Mouse (Mus musculus) midbrain, embryonic 13.5 days (tissue): Measurements from ENCODE around the gene Dcbld1. TPM values are rescaled to one million over a fixed set of nuclear protein-coding genes. Genes with fewer than 3 reads are reported as not detected.
A peak's percentile ranks its signal among the peaks of the same experiment; 100 is the strongest.
"Not testable (repeated sequence)": the region's sequence is repeated elsewhere in the genome, so short reads cannot be mapped to it uniquely, and the experiment has no call there.

Source experiments
- ATAC-seq: fragments of 200-750 bp; cut with Nextera tagmentation; 2 replicates; pipeline ENCODE4 v1.8.0; 2017; ENCODE audit warnings: mild to moderate bottlenecking, moderate TSS enrichment, moderate library complexity
- H3K27ac ChIP-seq: fragments of 300-500 bp; sonication (generic); 2 replicates; pipeline ENCODE4 v1.5.1; 2015; ENCODE audit warnings: inconsistent platforms, mild to moderate bottlenecking, moderate library complexity
- H3K27me3 ChIP-seq: fragments of 300-500 bp; sonication (generic); 2 replicates; pipeline ENCODE4 v1.6.1; 2015; ENCODE audit warnings: mild to moderate bottlenecking, inconsistent platforms
- H3K36me3 ChIP-seq: fragments of 300-500 bp; sonication (generic); 2 replicates; pipeline ENCODE4 v1.6.1; 2015; ENCODE audit warnings: mild to moderate bottlenecking, inconsistent platforms
- H3K4me1 ChIP-seq: fragments of 300-500 bp; sonication (generic); replicated peaks from 2 replicates; pipeline ENCODE4 v1.6.1; 2015; ENCODE audit warnings: inconsistent platforms
- H3K4me2 ChIP-seq: fragments of 300-500 bp; sonication (generic); replicated peaks from 2 replicates; pipeline ENCODE4 v1.6.1; 2015; ENCODE audit warnings: moderate library complexity, mild to moderate bottlenecking, inconsistent platforms
- H3K4me3 ChIP-seq: fragments of 300-500 bp; sonication (generic); replicated peaks from 2 replicates; pipeline ENCODE4 v1.5.1; 2015; ENCODE audit warnings: mild to moderate bottlenecking, inconsistent platforms
- H3K9ac ChIP-seq: fragments of 300-500 bp; sonication (generic); replicated peaks from 2 replicates; pipeline ENCODE4 v1.6.1; 2015; ENCODE audit warnings: mild to moderate bottlenecking, inconsistent platforms
- H3K9me3 ChIP-seq: fragments of 300-500 bp; sonication (generic); 2 replicates; pipeline ENCODE4 v1.6.1; 2016; ENCODE audit warnings: mild to moderate bottlenecking, inconsistent platforms
- WGBS: fragments of 180-500 bp; shearing (Covaris S2); methylation state at CpG from one replicate; pipeline ENCODE4 v1.1.7; 2015; 5-methylcytosine and 5-hydroxymethylcytosine counted together
- polyA plus RNA-seq: library from polyadenylated mRNA; unstranded; fragments of >200 nt; fragmentation: Nextera tagmentation; extraction: Ambion mirVana; gene quantifications from 2 replicates; pipeline ENCODE4 v1.2.1, GENCODE M21; 2015

The Dcbld1 gene
- polyA plus RNA-seq, 1 experiment from 2014 or later, result 15.8 TPM

- Histone ChIP-seq H3K9ac (no peak overlapping the region), H3K4me1 (peaks cover 21% of the 10 kb centered on the region), H3K36me3 (no peaks in the 10 kb centered on the region), H3K27me3 (no peaks in the 10 kb centered on the region), H3K4me3 (no peak overlapping the region), H3K4me2 (no peak overlapping the region), H3K27ac (no peak overlapping the region), H3K9me3 (no peaks in the 10 kb centered on the region)
- no peak for ATAC-seq
- WGBS, result 91% methylated on average over 5 of the region's 5 CpGs
Measured at GRCm38 (mm10) chr10:52271385-52271784, 38.0 kb downstream of the Dcbld1 start.

GRCm38 (mm10) chr10:52273012-52273411, 39.6 kb downstream of the Dcbld1 start:
- ATAC-seq, result no peak
- H3K4me2 ChIP-seq, result no peak overlapping the region
- H3K9ac ChIP-seq, result no peak overlapping the region
- no peaks in the 10 kb centered on the region for H3K36me3 ChIP-seq
- H3K27me3 ChIP-seq, result no peaks in the 10 kb centered on the region
- H3K9me3 ChIP-seq, result no peaks in the 10 kb centered on the region
- no peak overlapping the region for H3K4me3 ChIP-seq
- H3K4me1 ChIP-seq, result peaks cover 21% of the 10 kb centered on the region
- no peak overlapping the region for H3K27ac ChIP-seq
- WGBS, result 58% methylated on average over 2 of the region's 2 CpGs

- H3K27me3 ChIP-seq, result no peaks in the 10 kb centered on the region
- H3K4me1 ChIP-seq, result peaks cover 21% of the 10 kb centered on the region
- peak; percentile 72 for ATAC-seq
- H3K9ac ChIP-seq, result no peak overlapping the region
- no peaks in the 10 kb centered on the region for H3K36me3 ChIP-seq
- WGBS, result 9% methylated on average over 8 of the region's 8 CpGs
- peak overlapping the region; percentile 58 for H3K27ac ChIP-seq
- H3K4me2 ChIP-seq, result 0 out of 2 replicates have a peak overlapping the region, but pooled peaks have one; percentile 11
- no peaks in the 10 kb centered on the region for H3K9me3 ChIP-seq
- H3K4me3 ChIP-seq, result no peak overlapping the region
Measured at GRCm38 (mm10) chr10:52274001-52274909, 40.8 kb downstream of the Dcbld1 start.

GRCm38 (mm10) chr10:52274910-52275604, 41.6 kb downstream of the Dcbld1 start:
- Histone ChIP-seq H3K4me2 (no peak overlapping the region), H3K36me3 (no peaks in the 10 kb centered on the region), H3K9ac (no peak overlapping the region), H3K27me3 (no peaks in the 10 kb centered on the region), H3K27ac (peak overlapping the region; percentile 58), H3K4me1 (peaks cover 21% of the 10 kb centered on the region), H3K4me3 (no peak overlapping the region), H3K9me3 (no peaks in the 10 kb centered on the region)
- WGBS, result 41% methylated on average over 15 of the region's 15 CpGs
- peak; percentile 5; the same call in 1 of the 2 replicates for ATAC-seq

GRCm38 (mm10) chr10:52276579-52276978, 43.2 kb downstream of the Dcbld1 start:
- WGBS, result 87% methylated on average over 3 of the region's 3 CpGs
- peaks cover 21% of the 10 kb centered on the region for H3K4me1 ChIP-seq
- no peaks in the 10 kb centered on the region for H3K9me3 ChIP-seq
- H3K4me3 ChIP-seq, result no peak overlapping the region
- ATAC-seq, result no peak
- no peaks in the 10 kb centered on the region for H3K27me3 ChIP-seq
- no peak overlapping the region for H3K4me2 ChIP-seq
- H3K36me3 ChIP-seq, result no peaks in the 10 kb centered on the region
- H3K27ac ChIP-seq, result no peak overlapping the region
- no peak overlapping the region for H3K9ac ChIP-seq

- not testable (repeated sequence) for H3K9me3 ChIP-seq, H3K36me3 ChIP-seq, ATAC-seq, H3K27ac ChIP-seq, H3K9ac ChIP-seq, H3K27me3 ChIP-seq, H3K4me2 ChIP-seq, H3K4me3 ChIP-seq
- 96% methylated on average over 8 of the region's 8 CpGs for WGBS
- H3K4me1 ChIP-seq, result peaks cover 20% of the 10 kb centered on the region
Measured at GRCm38 (mm10) chr10:52277564-52277963, 44.1 kb downstream of the Dcbld1 start.

- no peak for ATAC-seq
- WGBS, result 88% methylated on average over 9 of the region's 9 CpGs
- no peaks in the 10 kb centered on the region for H3K9me3 ChIP-seq
Measured at GRCm38 (mm10) chr10:52278011-52278434, 44.6 kb downstream of the Dcbld1 start.

GRCm38 (mm10) chr10:52278866-52279265, 45.4 kb downstream of the Dcbld1 start:
- 68% methylated on average over 3 of the region's 3 CpGs for WGBS
- no peak overlapping the region for H3K9ac ChIP-seq
- no peak overlapping the region for H3K4me2 ChIP-seq
- no peak for ATAC-seq
- H3K27ac ChIP-seq, result no peak overlapping the region
- H3K27me3 ChIP-seq, result no peaks in the 10 kb centered on the region
- peaks cover 13% of the 10 kb centered on the region for H3K4me1 ChIP-seq
- H3K36me3 ChIP-seq, result no peaks in the 10 kb centered on the region
- no peaks in the 10 kb centered on the region for H3K9me3 ChIP-seq
- H3K4me3 ChIP-seq, result no peak overlapping the region

More at GRCm38 (mm10) chr10:52278011-52278434, 44.6 kb downstream of the Dcbld1 start:
- Histone ChIP-seq H3K4me1 (peaks cover 16% of the 10 kb centered on the region), H3K27me3 (no peaks in the 10 kb centered on the region), H3K36me3 (no peaks in the 10 kb centered on the region), H3K4me2 (no peak overlapping the region), H3K9ac (no peak overlapping the region), H3K4me3 (no peak overlapping the region), H3K27ac (no peak overlapping the region)

- no peak overlapping the region for H3K4me3 ChIP-seq
- H3K9ac ChIP-seq, result no peak overlapping the region
- H3K27me3 ChIP-seq, result no peaks in the 10 kb centered on the region
- no peak overlapping the region for H3K27ac ChIP-seq
- H3K4me2 ChIP-seq, result no peak overlapping the region
- WGBS, result 88% methylated on average over 4 of the region's 4 CpGs
- ATAC-seq, result no peak
- peaks cover 3% of the 10 kb centered on the region; the same call in 1 of the 2 replicates for H3K4me1 ChIP-seq
- H3K9me3 ChIP-seq, result no peaks in the 10 kb centered on the region
- H3K36me3 ChIP-seq, result no peaks in the 10 kb centered on the region
Measured at GRCm38 (mm10) chr10:52279876-52280275, 46.5 kb downstream of the Dcbld1 start.

GRCm38 (mm10) chr10:52280623-52281022, 47.2 kb downstream of the Dcbld1 start:
- no peak overlapping the region for H3K27ac ChIP-seq
- H3K36me3 ChIP-seq, result no peaks in the 10 kb centered on the region
- no peak for ATAC-seq
- H3K9ac ChIP-seq, result no peak overlapping the region
- no peak overlapping the region for H3K4me2 ChIP-seq
- no peaks in the 10 kb centered on the region for H3K9me3 ChIP-seq
- no peaks in the 10 kb centered on the region for H3K4me1 ChIP-seq
- 98% methylated on average over 3 of the region's 3 CpGs for WGBS
- H3K4me3 ChIP-seq, result no peak overlapping the region
- no peaks in the 10 kb centered on the region for H3K27me3 ChIP-seq

GRCm38 (mm10) chr10:52281337-52281736, 47.9 kb downstream of the Dcbld1 start:
- ATAC-seq, result no peak

GRCm38 (mm10) chr10:52284578-52284977, 51.2 kb downstream of the Dcbld1 start:
- 73% methylated on average over 8 of the region's 8 CpGs for WGBS
- Histone ChIP-seq H3K4me1 (0 out of 2 replicates have a peak, but pooled peaks cover 4% of the 10 kb centered on the region), H3K4me3 (no peak overlapping the region), H3K9ac (no peak overlapping the region), H3K4me2 (no peak overlapping the region), H3K36me3 (no peaks in the 10 kb centered on the region), H3K27ac (no peak overlapping the region), H3K27me3 (no peaks in the 10 kb centered on the region), H3K9me3 (no peaks in the 10 kb centered on the region)
- no peak for ATAC-seq

More at GRCm38 (mm10) chr10:52281337-52281736, 47.9 kb downstream of the Dcbld1 start:
- Histone ChIP-seq H3K27ac (no peak overlapping the region), H3K4me3 (no peak overlapping the region), H3K27me3 (no peaks in the 10 kb centered on the region), H3K4me1 (no peaks in the 10 kb centered on the region), H3K36me3 (no peaks in the 10 kb centered on the region), H3K9me3 (no peaks in the 10 kb centered on the region), H3K4me2 (no peak overlapping the region), H3K9ac (no peak overlapping the region)
